In genomic region chr14:8208876-8209275, GRCm38 (mm10) we compare ENCODE assay signal across 11 mouse cellular contexts. TPM values are rescaled to one million over a fixed set of nuclear protein-coding genes. Genes with fewer than 3 reads are reported as not detected.
DNase-seq lines count a peak whose midpoint lies in the region; ATAC-seq and TF ChIP-seq lines count a peak whose summit lies in the region.
"Had no signal": no experiment of that assay in that cellular context is flagged by ENCODE, and none has a peak within 500 bp of the region (broad histone marks: within the 10 kb centered on the region; RNA-seq: fewer than 3 reads in every experiment).

No protein-coding gene starts in this region.

- no peaks in the 10 kb centered on the region for H3K36me3 ChIP-seq in liver, postnatal 0 days (replicated peaks; ENCODE audit: insufficient read depth, low read length)
- H3K36me3 ChIP-seq in liver, embryonic 11.5 days (ENCODE audit: control insufficient read depth, insufficient read depth, low read length) = no peaks in the 10 kb centered on the region
- H3K36me3 ChIP-seq: limb, embryonic 15.5 days; midbrain, embryonic 15.5 days had no signal

- WGBS in liver, postnatal 0 days (ENCODE audit: insufficient replicate concordance) = 81% methylated on average over 3 of the region's 3 CpGs
- 65% methylated on average over 3 of the region's 3 CpGs for WGBS in liver, embryonic 11.5 days

- no peak overlapping the region for H3K4me2 ChIP-seq in liver, postnatal 0 days (ENCODE audit: low read depth, low read length)
- no peak overlapping the region for H3K4me2 ChIP-seq in liver, embryonic 11.5 days
- H3K4me2 ChIP-seq: limb, embryonic 15.5 days; midbrain, embryonic 15.5 days had no signal

- ATAC-seq in liver, postnatal 0 days = no peak
- ATAC-seq in liver, embryonic 11.5 days (replicated peaks; ENCODE audit: low FRiP score) = no peak
- ATAC-seq: midbrain, embryonic 15.5 days had no signal

- no peak overlapping the region for H3K9ac ChIP-seq in liver, postnatal 0 days (replicated peaks)
- no peak overlapping the region for H3K9ac ChIP-seq in liver, embryonic 11.5 days (ENCODE audit: low read depth, low read length)
- H3K9ac ChIP-seq: limb, embryonic 15.5 days; midbrain, embryonic 15.5 days had no signal

- no peak for TF ChIP-seq POLR2A in cortical plate, adult 2 months (IDR thresholded peaks at IDR 0.05; ENCODE audit: extremely low read depth, insufficient read depth, low read length)

- no peak overlapping the region for H3K4me3 ChIP-seq in liver, postnatal 0 days (ENCODE audit: low read depth, low read length)
- no peak overlapping the region for H3K4me3 ChIP-seq in liver, embryonic 11.5 days (ENCODE audit: low read depth, low read length)
- no peak overlapping the region for H3K4me3 ChIP-seq in cortical plate, adult 2 months (ENCODE audit: insufficient read depth, low read length)
- H3K4me3 ChIP-seq: limb, embryonic 15.5 days; midbrain, embryonic 15.5 days had no signal

- H3K4me1 ChIP-seq in liver, postnatal 0 days (ENCODE audit: insufficient read depth) = peaks cover 2% of the 10 kb centered on the region; the same call in 1 of the 2 replicates
- 0 out of 2 replicates have a peak, but pooled peaks cover 2% of the 10 kb centered on the region for H3K4me1 ChIP-seq in liver, embryonic 11.5 days (replicated peaks; ENCODE audit: control insufficient read depth, insufficient read depth, low read length)
- peaks cover 13% of the 10 kb centered on the region for H3K4me1 ChIP-seq in cortical plate, adult 2 months (ENCODE audit: control insufficient read depth, insufficient read depth, low read length)
- H3K4me1 ChIP-seq: midbrain, embryonic 15.5 days had no signal

- H3K27ac ChIP-seq in liver, postnatal 0 days (ENCODE audit: low read depth) = no peak overlapping the region
- no peak overlapping the region for H3K27ac ChIP-seq in liver, embryonic 11.5 days (ENCODE audit: low read depth, low read length)
- H3K27ac ChIP-seq in cortical plate, adult 2 months (ENCODE audit: insufficient read depth, low read length) = peak overlapping the region; percentile 58; the same call in 1 of the 2 replicates
- H3K27ac ChIP-seq: limb, embryonic 15.5 days; midbrain, embryonic 15.5 days had no signal

- DNase-seq in liver, postnatal 0 days = peak; percentile 10
- no peak for DNase-seq in liver, embryonic 11.5 days (ENCODE audit: low spot score)
- peak; percentile 78 to 84 for DNase-seq in layer of hippocampus, postnatal 14 days (ENCODE audit: low spot score in 2 of 2)
- peak; percentile 79 to 83 for DNase-seq in right cerebral cortex, postnatal 36 days (ENCODE audit: low spot score in 2 of 2)
- DNase-seq in spleen, postnatal 4 days (ENCODE audit: low spot score in 2 of 2) = no peak
- no peak for DNase-seq in T-cell, adult 2 months (ENCODE audit: low spot score)
- no peak for DNase-seq in retina, embryonic 14.5 days (ENCODE audit: low spot score)

- H3K9me3 ChIP-seq in liver, postnatal 0 days (ENCODE audit: low read length) = no peaks in the 10 kb centered on the region
- no peaks in the 10 kb centered on the region for H3K9me3 ChIP-seq in liver, embryonic 11.5 days (ENCODE audit: control insufficient read depth, low read length)
- H3K9me3 ChIP-seq: limb, embryonic 15.5 days; midbrain, embryonic 15.5 days had no signal

- no peaks in the 10 kb centered on the region for H3K27me3 ChIP-seq in liver, postnatal 0 days (ENCODE audit: insufficient read depth, low read length)
- H3K27me3 ChIP-seq in liver, embryonic 11.5 days (replicated peaks; ENCODE audit: control insufficient read depth, insufficient read depth, low read length) = no peaks in the 10 kb centered on the region
- H3K27me3 ChIP-seq: limb, embryonic 15.5 days; midbrain, embryonic 15.5 days had no signal

- TF ChIP-seq CTCF in liver, postnatal 0 days (IDR thresholded peaks at IDR 0.05; ENCODE audit: low read depth) = no peak
- no peak for TF ChIP-seq CTCF in cortical plate, adult 2 months (IDR thresholded peaks at IDR 0.05; ENCODE audit: extremely low read depth, insufficient read depth, low read length)

- no peak for TF ChIP-seq EP300 in liver, postnatal 0 days (IDR thresholded peaks at IDR 0.05; ENCODE audit: low read depth)

RNA-seq across cellular contexts. Expression of gene Kctd6, which starts 5.1 kb away (rescaled TPM):
- 9.7 and 10.0 TPM in 2 replicates for polyA plus RNA-seq in liver, postnatal 0 days (2015; fragmentation: Nextera tagmentation; extraction: Ambion mirVana)
- polyA plus RNA-seq in liver, embryonic 11.5 days (2014; fragmentation: Nextera tagmentation; extraction: Ambion mirVana) = 9.0 and 10.6 TPM in 2 replicates
- polyA plus RNA-seq in cortical plate, adult 2 months (2012; rRNA removed) = 36.7 and 38.8 TPM in 2 replicates
- total RNA-seq in layer of hippocampus, postnatal 14 days (2021) = 10 to 100 TPM; 48.9 to 49.4 TPM

RNA-seq across cellular contexts. Expression of gene Pdhb, which starts 36.1 kb away (rescaled TPM):
- polyA plus RNA-seq in liver, postnatal 0 days (2015; fragmentation: Nextera tagmentation; extraction: Ambion mirVana) = 119 and 125 TPM in 2 replicates
- 196 and 210 TPM in 2 replicates for polyA plus RNA-seq in liver, embryonic 11.5 days (2014; fragmentation: Nextera tagmentation; extraction: Ambion mirVana)
- 198 and 200 TPM in 2 replicates for polyA plus RNA-seq in cortical plate, adult 2 months (2012; rRNA removed)
- 100 to 1,000 TPM; 211 to 216 TPM for total RNA-seq in layer of hippocampus, postnatal 14 days (2021)

RNA-seq across cellular contexts. Expression of gene Acox2, which starts 50.3 kb away (rescaled TPM):
- polyA plus RNA-seq in liver, postnatal 0 days (2015; fragmentation: Nextera tagmentation; extraction: Ambion mirVana) = 64.9 and 66.7 TPM in 2 replicates
- polyA plus RNA-seq in liver, embryonic 11.5 days (2014; fragmentation: Nextera tagmentation; extraction: Ambion mirVana) = 1.0 and 1.2 TPM in 2 replicates
- 0.06 TPM in 2 replicates for polyA plus RNA-seq in cortical plate, adult 2 months (2012; rRNA removed)
- total RNA-seq in layer of hippocampus, postnatal 14 days (2021) = under 1 TPM in 1 of 2 experiments, not detected in 1; 0.62 TPM
- total RNA-seq: MEL had no signal
- polyA plus RNA-seq: midbrain, embryonic 15.5 days had no signal

Comparison
In these comparisons a context has a peak if more than half of its experiments do, and no peak if none do; other contexts are left out.
1. DNase-seq: peak in liver, postnatal 0 days (single experiment), layer of hippocampus, postnatal 14 days (2 of 2) and right cerebral cortex, postnatal 36 days (2 of 2); none in liver, embryonic 11.5 days (single experiment), spleen, postnatal 4 days (0 of 2), T-cell, adult 2 months (single experiment) and retina, embryonic 14.5 days (single experiment).
2. RNA of gene Acox2, which starts 50.3 kb away (polyA plus RNA-seq): 64.9 to 66.7 TPM in liver, postnatal 0 days; 1.0 to 1.2 TPM in liver, embryonic 11.5 days and 0.06 TPM in cortical plate, adult 2 months; every median in the first group is over 10 times any median in the second.